Mouse (Mus musculus): Measurements from ENCODE around the gene Gzmm. TPM values are rescaled to one million over a fixed set of nuclear protein-coding genes. Genes with fewer than 3 reads are reported as not detected.

Gene Gzmm
- polyA plus RNA-seq, 1 experiment from 2014 or later, result 0.15 TPM

- peak; percentile 12; the same call in 1 of the 2 replicates for ATAC-seq (ENCODE audit: low read depth)
- Histone ChIP-seq H3K9ac (ENCODE audit: low read depth, low read length) (no peak overlapping the region), H3K27ac (ENCODE audit: low read length) (peak overlapping the region; percentile 96), H3K4me3 (ENCODE audit: low read depth, low read length) (no peak overlapping the region), H3K4me2 (ENCODE audit: low read depth, low read length) (no peak overlapping the region), H3K4me1 (ENCODE audit: control insufficient read depth, low read depth, low read length) (peaks cover 58% of the 10 kb centered on the region), H3K27me3 (ENCODE audit: control insufficient read depth, insufficient read depth, low read depth, low read length) (peaks cover 31% of the 10 kb centered on the region), H3K9me3 (replicated peaks; ENCODE audit: control insufficient read depth, low read length) (no peaks in the 10 kb centered on the region), H3K36me3 (ENCODE audit: control insufficient read depth, insufficient read depth) (peaks cover 48% of the 10 kb centered on the region)
- WGBS (ENCODE audit: insufficient replicate concordance), result 74% methylated on average over 1 of the region's 1 CpGs
These were observed 23.2 kb downstream of the Gzmm start for GRCm38 (mm10) chr10:79712029-79712428.

GRCm38 (mm10) chr10:79712499-79713126, 23.8 kb downstream of the Gzmm start:
- WGBS (ENCODE audit: insufficient replicate concordance), result 18% methylated on average over 4 of the region's 6 CpGs
- Histone ChIP-seq H3K9ac (ENCODE audit: low read depth, low read length) (peak overlapping the region; percentile 56), H3K27me3 (ENCODE audit: control insufficient read depth, insufficient read depth, low read depth, low read length) (peaks cover 36% of the 10 kb centered on the region), H3K4me3 (ENCODE audit: low read depth, low read length) (peak overlapping the region; percentile 26; the same call in 1 of the 2 replicates), H3K4me2 (ENCODE audit: low read depth, low read length) (peak overlapping the region; percentile 64), H3K4me1 (ENCODE audit: control insufficient read depth, low read depth, low read length) (peaks cover 58% of the 10 kb centered on the region), H3K36me3 (ENCODE audit: control insufficient read depth, insufficient read depth) (peaks cover 45% of the 10 kb centered on the region), H3K27ac (ENCODE audit: low read length) (peak overlapping the region; percentile 96), H3K9me3 (replicated peaks; ENCODE audit: control insufficient read depth, low read length) (no peaks in the 10 kb centered on the region)
- ATAC-seq (ENCODE audit: low read depth), result peak; percentile 93

GRCm38 (mm10) chr10:79713163-79713562, 24.3 kb downstream of the Gzmm start:
- whole genome bisulfite sequencing (ENCODE audit: insufficient replicate concordance), result 23% methylated on average over 1 of the region's 1 CpGs
- Histone ChIP-seq H3K4me3 (ENCODE audit: low read depth, low read length) (0 out of 2 replicates have a peak overlapping the region, but pooled peaks have one; percentile 26), H3K9me3 (replicated peaks; ENCODE audit: control insufficient read depth, low read length) (no peaks in the 10 kb centered on the region), H3K4me1 (ENCODE audit: control insufficient read depth, low read depth, low read length) (peaks cover 55% of the 10 kb centered on the region), H3K27me3 (ENCODE audit: control insufficient read depth, insufficient read depth, low read depth, low read length) (peaks cover 42% of the 10 kb centered on the region), H3K9ac (ENCODE audit: low read depth, low read length) (peak overlapping the region; percentile 56), H3K27ac (ENCODE audit: low read length) (peak overlapping the region; percentile 96), H3K4me2 (ENCODE audit: low read depth, low read length) (peak overlapping the region; percentile 64; the same call in 1 of the 2 replicates), H3K36me3 (ENCODE audit: control insufficient read depth, insufficient read depth) (peaks cover 40% of the 10 kb centered on the region)
- no peak for ATAC-seq (ENCODE audit: low read depth)

GRCm38 (mm10) chr10:79714996-79715395, 26.2 kb downstream of the Gzmm start:
- Histone ChIP-seq H3K4me3 (ENCODE audit: low read depth, low read length) (no peak overlapping the region), H3K27me3 (ENCODE audit: control insufficient read depth, insufficient read depth, low read depth, low read length) (peaks cover 55% of the 10 kb centered on the region), H3K9ac (ENCODE audit: low read depth, low read length) (no peak overlapping the region), H3K4me1 (ENCODE audit: control insufficient read depth, low read depth, low read length) (peaks cover 37% of the 10 kb centered on the region), H3K36me3 (ENCODE audit: control insufficient read depth, insufficient read depth) (peaks cover 22% of the 10 kb centered on the region), H3K9me3 (replicated peaks; ENCODE audit: control insufficient read depth, low read length) (no peaks in the 10 kb centered on the region), H3K4me2 (ENCODE audit: low read depth, low read length) (no peak overlapping the region), H3K27ac (ENCODE audit: low read length) (no peak overlapping the region)
- WGBS (ENCODE audit: insufficient replicate concordance), result 51% methylated on average over 4 of the region's 4 CpGs
- no peak for ATAC-seq (ENCODE audit: low read depth)

GRCm38 (mm10) chr10:79716254-79716987, 27.6 kb downstream of the Gzmm start, which contains the start of gene Hcn2:
TSS of gene Hcn2 (plus strand) at chr10:79716634.
- Histone ChIP-seq H3K27me3 (ENCODE audit: control insufficient read depth, insufficient read depth, low read depth, low read length) (peaks cover 58% of the 10 kb centered on the region), H3K4me2 (ENCODE audit: low read depth, low read length) (peak within 1 kb of the TSS; percentile 86), H3K9me3 (replicated peaks; ENCODE audit: control insufficient read depth, low read length) (no peaks in the 10 kb centered on the region), H3K4me3 (ENCODE audit: low read depth, low read length) (peak within 1 kb of the TSS; percentile 64), H3K36me3 (ENCODE audit: control insufficient read depth, insufficient read depth) (peaks cover 8% of the 10 kb centered on the region), H3K27ac (ENCODE audit: low read length) (no peak within 1 kb of the TSS), H3K4me1 (ENCODE audit: control insufficient read depth, low read depth, low read length) (peaks cover 32% of the 10 kb centered on the region), H3K9ac (ENCODE audit: low read depth, low read length) (no peak within 1 kb of the TSS)
- ATAC-seq (ENCODE audit: low read depth), result no peak
- 2% methylated on average over 31 of the region's 91 CpGs for WGBS (ENCODE audit: insufficient replicate concordance)

GRCm38 (mm10) chr10:79716988-79717355, 28.2 kb downstream of the Gzmm start:
- peak overlapping the region; percentile 64 for H3K4me3 ChIP-seq (ENCODE audit: low read depth, low read length)
- H3K36me3 ChIP-seq (ENCODE audit: control insufficient read depth, insufficient read depth), result peaks cover 2% of the 10 kb centered on the region
- under 1% methylated on average over 38 of the region's 44 CpGs for WGBS (ENCODE audit: insufficient replicate concordance)
- H3K27ac ChIP-seq (ENCODE audit: low read length), result no peak overlapping the region
- ATAC-seq (ENCODE audit: low read depth), result no peak
- peaks cover 58% of the 10 kb centered on the region for H3K27me3 ChIP-seq (ENCODE audit: control insufficient read depth, insufficient read depth, low read depth, low read length)
- no peaks in the 10 kb centered on the region for H3K9me3 ChIP-seq (replicated peaks; ENCODE audit: control insufficient read depth, low read length)
- no peak overlapping the region for H3K9ac ChIP-seq (ENCODE audit: low read depth, low read length)
- peaks cover 30% of the 10 kb centered on the region for H3K4me1 ChIP-seq (ENCODE audit: control insufficient read depth, low read depth, low read length)
- H3K4me2 ChIP-seq (ENCODE audit: low read depth, low read length), result peak overlapping the region; percentile 86

- 4% methylated on average over 43 of the region's 43 CpGs for WGBS (ENCODE audit: insufficient replicate concordance)
- H3K4me1 ChIP-seq (ENCODE audit: control insufficient read depth, low read depth, low read length), result peaks cover 22% of the 10 kb centered on the region
- 0 out of 2 replicates have a peak overlapping the region, but pooled peaks have one; percentile 86 for H3K4me2 ChIP-seq (ENCODE audit: low read depth, low read length)
- H3K9ac ChIP-seq (ENCODE audit: low read depth, low read length), result no peak overlapping the region
- H3K9me3 ChIP-seq (replicated peaks; ENCODE audit: control insufficient read depth, low read length), result no peaks in the 10 kb centered on the region
- no peak overlapping the region for H3K27ac ChIP-seq (ENCODE audit: low read length)
- peak overlapping the region; percentile 64; the same call in 1 of the 2 replicates for H3K4me3 ChIP-seq (ENCODE audit: low read depth, low read length)
- H3K27me3 ChIP-seq (ENCODE audit: control insufficient read depth, insufficient read depth, low read depth, low read length), result peaks cover 58% of the 10 kb centered on the region
- no peak for ATAC-seq (ENCODE audit: low read depth)
- no peaks in the 10 kb centered on the region for H3K36me3 ChIP-seq (ENCODE audit: control insufficient read depth, insufficient read depth)
These were observed 29.0 kb downstream of the Gzmm start for GRCm38 (mm10) chr10:79717640-79718357.

- H3K4me2 ChIP-seq (ENCODE audit: low read depth, low read length), result no peak overlapping the region
- no peaks in the 10 kb centered on the region for H3K36me3 ChIP-seq (ENCODE audit: control insufficient read depth, insufficient read depth)
- ATAC-seq (ENCODE audit: low read depth), result no peak
- H3K4me3 ChIP-seq (ENCODE audit: low read depth, low read length), result no peak overlapping the region
- H3K27me3 ChIP-seq (ENCODE audit: control insufficient read depth, insufficient read depth, low read depth, low read length), result peaks cover 37% of the 10 kb centered on the region
- H3K9me3 ChIP-seq (replicated peaks; ENCODE audit: control insufficient read depth, low read length), result no peaks in the 10 kb centered on the region
- 47% methylated on average over 5 of the region's 5 CpGs for WGBS (ENCODE audit: insufficient replicate concordance)
- H3K9ac ChIP-seq (ENCODE audit: low read depth, low read length), result no peak overlapping the region
- H3K27ac ChIP-seq (ENCODE audit: low read length), result no peak overlapping the region
- H3K4me1 ChIP-seq (ENCODE audit: control insufficient read depth, low read depth, low read length), result peaks cover 16% of the 10 kb centered on the region
These were observed 32.3 kb downstream of the Gzmm start for GRCm38 (mm10) chr10:79721089-79721488.
